Mouse (Mus musculus) lung, adult 18-20 months (tissue): ENCODE measurements around the gene Map1a.
A peak's percentile ranks its signal among the peaks of the same experiment; 100 is the strongest.

ENCODE experiments used
- DNase-seq, 2 experiments: peaks; one replicate each; pipeline ENCODE4 v3.0.0; 2022; ENCODE audit warnings: mixed read lengths in 2 of 2

Map1a gene

GRCm38 (mm10) chr2:121288901-121289729 lies at the start of gene Map1a:
TSS of gene Map1a (plus strand) at chr2:121289600.
- peak; percentile 88 to 93 for DNase-seq

DNA sequence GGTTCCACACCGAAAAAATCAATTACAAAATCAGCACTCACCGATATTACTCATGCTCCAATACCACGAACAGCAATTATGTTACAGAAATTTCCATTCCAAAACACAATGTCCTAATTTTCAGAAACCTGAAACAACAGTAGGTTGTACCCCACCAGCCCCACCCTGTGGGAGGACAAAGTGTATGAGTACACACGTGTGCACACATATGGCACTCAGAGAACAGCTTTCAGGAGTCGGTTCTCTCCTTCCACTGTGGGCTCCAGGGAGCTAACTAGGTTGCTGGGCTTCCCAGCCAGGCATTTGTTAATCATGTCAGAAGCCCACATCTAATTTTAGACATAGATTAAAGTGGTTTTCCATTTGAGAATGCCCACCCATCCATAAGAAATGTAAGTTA lies 45.3 kb upstream of the Map1a start:
- DNase-seq: no peak

DNA sequence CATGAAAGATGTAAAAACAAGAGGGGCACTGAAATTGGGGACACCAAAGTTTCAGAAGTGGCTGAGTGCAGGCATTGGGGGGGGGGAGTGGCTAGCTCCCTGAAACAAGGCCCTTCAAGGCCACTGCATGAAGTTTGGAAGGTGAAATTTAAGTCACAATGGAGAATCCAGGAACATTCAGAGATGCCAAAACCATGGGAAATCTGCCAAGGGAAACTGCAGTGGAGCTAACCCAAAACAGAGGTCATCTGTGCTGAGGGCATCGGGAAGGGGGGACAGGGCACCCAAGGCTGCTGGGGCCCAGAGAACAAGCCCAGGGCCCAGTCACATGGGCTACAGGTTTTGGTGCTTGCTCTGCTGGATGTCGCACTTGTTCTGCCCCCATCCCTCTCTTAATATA lies 39.6 kb upstream of the Map1a start:
- DNase-seq: no peak

DNA sequence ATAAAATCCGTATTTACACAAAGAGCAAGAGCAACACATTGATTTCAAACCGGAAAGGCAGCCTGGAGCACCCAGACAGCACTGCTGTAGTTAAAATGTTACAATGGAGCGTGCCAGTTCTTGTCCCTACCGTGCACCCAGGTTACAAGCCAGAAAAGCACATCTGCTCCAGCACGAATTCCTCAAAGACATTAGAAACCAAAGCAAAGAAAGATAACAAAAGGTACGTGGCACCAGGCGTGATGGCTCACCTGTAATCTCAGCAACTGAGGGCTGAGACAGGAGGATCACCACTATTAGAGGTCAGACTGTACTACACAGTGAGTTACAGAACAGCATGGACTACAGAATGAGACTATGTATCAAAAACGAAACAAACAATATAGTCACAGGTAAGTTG lies 21.0 kb upstream of the Map1a start:
- no peak for DNase-seq

DNA sequence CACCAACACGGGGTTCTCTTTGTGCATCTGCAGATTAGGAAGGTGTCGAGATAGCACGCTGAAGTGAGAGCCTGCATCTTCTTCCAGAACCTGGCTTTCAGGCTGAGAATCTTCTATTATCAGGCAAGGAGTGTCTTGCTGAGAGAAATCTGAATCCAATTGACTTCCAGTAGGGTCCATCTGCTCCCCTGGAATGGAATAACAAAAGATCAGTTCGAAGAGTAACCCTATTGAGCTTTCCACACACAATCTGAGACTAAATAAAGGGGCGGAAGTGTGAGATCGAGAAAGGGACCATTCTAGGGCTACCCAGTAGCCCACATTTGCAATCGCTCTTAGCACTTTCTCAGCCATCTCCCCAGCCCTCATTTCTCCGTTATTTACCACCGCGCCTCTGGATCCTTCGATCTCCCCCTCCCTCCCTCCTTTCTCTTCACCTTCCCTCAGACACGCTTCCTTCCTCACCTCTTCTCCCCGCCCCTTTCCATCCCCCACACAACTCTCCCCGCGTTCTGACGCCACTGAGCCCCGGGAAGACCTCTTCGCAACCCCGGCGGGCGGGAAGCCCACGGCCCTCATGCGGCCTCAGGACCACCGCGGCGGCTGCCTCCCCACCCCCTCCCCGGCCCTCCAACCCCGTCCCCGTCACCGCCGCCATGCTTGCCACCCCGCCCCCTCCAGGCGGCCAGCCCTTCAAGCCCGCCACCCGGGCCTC lies 18.7 kb upstream of the Map1a start:
- DNase-seq: no peak

GRCm38 (mm10) chr2:121271236-121271927 lies 18.0 kb upstream of the Map1a start, which contains the start of gene Trp53bp1:
TSS of gene Trp53bp1 (minus strand) at chr2:121271407.
- peak; percentile 96 to 97 for DNase-seq

GRCm38 (mm10) chr2:121271928-121272516 lies 17.4 kb upstream of the Map1a start:
- DNase-seq: no peak

GRCm38 (mm10) chr2:121287850-121288249 lies 1.6 kb upstream of the Map1a start:
- no peak for DNase-seq

DNA sequence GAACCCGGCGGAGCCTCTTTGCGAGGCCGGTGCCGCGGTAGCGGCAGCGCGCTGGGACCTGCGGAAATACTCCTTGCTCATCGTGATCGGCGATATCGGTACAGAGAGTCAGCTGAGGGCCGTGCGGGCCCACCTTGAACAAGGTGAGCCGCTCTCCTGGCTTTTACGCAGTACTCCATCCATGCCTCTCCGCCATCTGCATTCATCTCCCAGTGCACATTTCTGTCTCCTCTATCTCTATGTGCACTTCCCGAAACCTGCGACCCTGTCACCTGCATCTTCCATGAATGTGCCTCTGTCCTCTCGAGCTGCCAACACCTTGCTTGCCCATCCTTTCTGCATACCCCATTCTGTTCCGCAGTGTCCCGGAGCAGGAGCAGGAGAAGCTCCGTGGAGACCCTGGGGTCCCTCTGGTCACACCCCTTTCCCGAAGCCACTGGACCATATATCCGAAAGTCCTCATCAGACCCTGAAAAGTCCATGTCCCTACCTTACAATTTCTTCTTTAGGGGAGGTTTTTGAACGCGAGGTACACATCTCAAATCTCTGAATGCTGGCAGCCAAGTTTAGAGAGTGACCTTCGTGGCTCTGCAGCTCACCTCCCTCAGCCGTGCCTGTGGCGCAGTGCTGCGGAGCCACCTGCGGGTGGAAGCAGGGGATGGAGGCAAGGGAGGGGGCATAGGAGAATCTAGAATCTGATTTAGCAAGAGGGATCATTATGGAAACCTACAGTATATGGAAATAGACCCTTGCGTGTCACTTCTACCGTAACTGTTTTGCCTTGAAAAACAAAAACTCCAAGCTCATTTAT lies 535 bp downstream of the Map1a start:
- no peak for DNase-seq

GRCm38 (mm10) chr2:121292316-121293013 lies 3.1 kb downstream of the Map1a start:
- no peak for DNase-seq

GRCm38 (mm10) chr2:121294182-121294581 lies 4.8 kb downstream of the Map1a start:
- peak; percentile 44 to 60 for DNase-seq

- peak in 1 of 2 experiments; percentile 15 for DNase-seq
Observed at GRCm38 (mm10) chr2:121294753-121295607, 5.6 kb downstream of the Map1a start.

GRCm38 (mm10) chr2:121295608-121296571 lies 6.5 kb downstream of the Map1a start:
- no peak for DNase-seq

- DNase-seq: no peak
Observed at GRCm38 (mm10) chr2:121296754-121297231, 7.4 kb downstream of the Map1a start.

DNA sequence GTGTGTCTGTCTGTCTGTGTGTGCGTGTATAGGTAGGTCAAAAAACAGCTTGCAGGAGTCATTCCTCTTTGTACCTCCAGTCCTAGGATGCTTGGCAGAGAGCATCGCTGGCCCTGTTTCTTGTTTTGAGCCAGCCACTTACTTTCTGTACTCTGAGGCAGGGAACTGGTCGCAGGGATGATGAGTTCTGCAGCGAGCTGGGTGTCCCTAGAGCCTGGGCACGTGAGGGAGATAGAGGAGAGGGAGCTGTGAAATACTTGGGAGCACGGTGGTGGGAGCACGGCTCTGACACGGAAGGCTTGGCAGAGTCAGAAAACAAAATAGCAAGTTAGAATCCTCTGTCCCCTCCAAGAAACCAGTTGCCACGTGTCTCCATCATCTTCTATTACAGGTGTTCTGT lies 8.3 kb downstream of the Map1a start:
- no peak for DNase-seq

DNA sequence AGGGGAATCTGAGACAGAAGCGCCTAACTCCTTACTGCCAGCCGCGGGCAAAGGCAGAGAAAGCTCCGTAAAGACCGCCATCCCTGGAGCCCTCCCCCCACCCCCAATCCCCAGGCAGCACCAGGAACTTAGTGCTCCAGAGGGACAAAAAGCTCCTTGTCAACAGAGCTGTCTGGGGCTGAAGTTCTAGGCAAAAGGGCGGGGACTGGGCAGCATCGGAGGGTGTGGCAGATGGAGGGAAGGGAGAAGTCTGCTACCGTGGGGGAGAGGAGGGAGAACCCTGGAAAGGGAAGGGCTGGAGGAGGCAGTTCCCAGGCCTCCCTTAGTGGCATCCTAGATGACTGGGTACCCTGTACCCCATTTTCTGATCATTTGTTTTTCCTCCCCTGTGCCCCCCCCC lies 8.7 kb downstream of the Map1a start:
- no peak for DNase-seq

DNA sequence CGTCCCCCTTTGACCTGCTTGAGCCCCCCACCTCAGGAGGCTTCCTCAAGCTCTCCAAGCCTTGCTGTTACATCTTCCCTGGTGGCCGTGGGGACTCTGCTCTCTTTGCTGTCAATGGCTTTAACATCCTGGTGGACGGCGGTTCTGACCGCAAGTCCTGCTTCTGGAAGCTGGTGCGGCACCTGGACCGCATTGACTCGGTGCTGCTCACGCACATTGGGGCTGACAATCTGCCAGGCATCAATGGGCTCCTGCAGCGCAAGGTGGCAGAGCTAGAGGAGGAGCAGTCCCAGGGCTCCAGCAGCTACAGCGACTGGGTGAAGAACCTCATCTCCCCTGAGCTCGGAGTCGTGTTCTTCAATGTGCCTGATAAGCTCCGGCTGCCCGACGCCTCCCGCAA lies 10.1 kb downstream of the Map1a start:
- no peak for DNase-seq

DNA sequence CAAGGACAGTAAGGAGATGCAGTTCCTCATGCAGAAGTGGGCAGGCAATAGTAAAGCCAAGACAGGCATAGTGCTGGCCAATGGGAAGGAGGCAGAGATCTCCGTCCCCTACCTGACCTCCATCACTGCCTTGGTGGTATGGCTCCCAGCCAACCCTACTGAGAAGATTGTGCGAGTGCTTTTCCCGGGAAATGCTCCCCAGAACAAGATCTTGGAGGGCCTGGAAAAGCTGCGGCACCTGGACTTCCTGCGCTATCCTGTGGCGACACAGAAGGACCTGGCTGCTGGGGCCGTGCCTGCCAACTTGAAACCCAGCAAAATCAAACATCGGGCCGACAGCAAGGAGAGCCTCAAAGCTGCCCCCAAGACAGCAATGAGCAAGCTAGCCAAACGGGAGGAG lies 10.6 kb downstream of the Map1a start:
- DNase-seq: no peak

DNA sequence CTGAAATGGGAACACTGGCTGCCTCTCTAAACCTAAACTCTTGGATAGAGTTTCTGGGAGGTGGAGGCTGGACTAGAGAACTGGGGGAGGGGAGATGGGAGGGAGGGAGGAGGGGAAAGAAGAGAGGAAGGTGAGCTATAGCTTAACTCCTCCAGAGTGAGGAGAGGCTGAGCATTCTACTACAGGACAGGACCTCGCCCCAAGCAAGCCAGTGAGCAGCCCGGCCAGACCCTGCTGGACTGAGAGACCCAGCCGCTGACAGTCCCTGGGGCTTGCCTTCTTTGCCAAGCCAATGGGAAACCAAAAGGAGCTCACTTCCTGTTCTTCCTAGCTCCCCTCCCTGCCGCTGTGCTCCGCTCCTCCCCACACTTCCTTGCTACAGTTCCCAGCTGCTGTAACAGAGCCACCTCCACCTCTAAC lies 19.6 kb downstream of the Map1a start:
- peak; percentile 32 to 38 for DNase-seq
